Mouse (Mus musculus): ENCODE measurements at regions not wholly inside any gene's neighbourhood (a gene's known extent, or its start where the extent isn't known, plus 50 kb on each side); places are given as distances from the start of the nearest gene placed in this dataset.

DNA sequence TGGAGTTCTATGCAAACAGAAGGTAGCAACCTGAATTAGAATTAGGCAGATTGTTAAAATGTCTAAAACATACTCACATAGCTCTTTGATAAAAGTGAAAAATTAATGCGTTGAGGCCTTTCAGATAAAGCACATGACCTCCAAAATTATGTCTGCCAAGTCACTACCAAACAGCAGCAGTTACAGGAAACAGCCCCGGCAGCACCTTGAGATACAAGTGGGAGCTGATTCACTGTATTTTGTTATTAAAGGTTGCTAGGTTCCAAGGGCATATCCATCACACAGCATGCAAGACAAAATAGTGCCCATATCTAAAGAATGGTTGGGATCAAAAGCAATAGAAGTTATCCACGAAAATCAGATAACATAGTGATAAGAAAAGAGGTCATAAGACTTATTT, 248.3 kb downstream of the Pros1 start:
- Histone ChIP-seq H3K36me3 (ENCODE audit: insufficient read depth, low read length) (no peaks in the 10 kb centered on the region), H3K9me3 (replicated peaks; ENCODE audit: low read length) (no peaks in the 10 kb centered on the region), H3K4me1 (replicated peaks; ENCODE audit: insufficient read depth, low read length) (no peaks in the 10 kb centered on the region), H3K4me2 (ENCODE audit: low read length) (no peak overlapping the region), H3K27me3 (ENCODE audit: insufficient read depth, low read length) (no peaks in the 10 kb centered on the region), H3K4me3 (replicated peaks; ENCODE audit: low read depth, low read length) (no peak overlapping the region), H3K27ac (no peak overlapping the region), H3K9ac (ENCODE audit: low read depth, low read length) (no peak overlapping the region)
- DNase-seq (ENCODE audit: low spot score) (no peak), ATAC-seq (replicated peaks; ENCODE audit: low FRiP score, low read depth) (no peak)
- TF ChIP-seq CTCF (IDR thresholded peaks at IDR 0.05; ENCODE audit: low read depth) = no peak
- WGBS = 72% methylated on average over 3 of the region's 3 CpGs

DNA sequence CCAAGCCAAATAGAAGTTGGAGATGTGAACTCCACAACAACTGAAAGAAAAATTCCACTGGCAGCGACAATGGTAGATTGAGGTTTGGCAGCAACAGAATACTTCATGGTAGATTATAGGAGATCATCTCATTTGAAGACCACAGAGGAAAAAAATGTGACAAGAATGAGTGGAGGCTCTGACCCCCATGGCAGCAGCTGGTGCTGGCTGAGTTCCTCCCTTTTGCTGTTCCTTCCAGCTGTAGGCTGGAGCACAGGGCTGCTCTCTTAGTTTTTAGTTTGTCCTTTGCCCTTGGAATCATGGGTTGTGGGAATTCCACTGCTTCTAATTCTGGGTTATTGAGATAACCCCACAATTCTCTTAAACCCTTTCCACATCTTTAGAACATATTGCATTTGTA, 248.8 kb downstream of the Pros1 start:
- ATAC-seq (replicated peaks; ENCODE audit: low FRiP score, low read depth) (no peak), DNase-seq (ENCODE audit: low spot score) (no peak)
- H3K4me3 ChIP-seq (replicated peaks; ENCODE audit: low read depth, low read length) = no peak overlapping the region
- H3K27me3 ChIP-seq (ENCODE audit: insufficient read depth, low read length) = no peaks in the 10 kb centered on the region
- no peak for TF ChIP-seq CTCF (IDR thresholded peaks at IDR 0.05; ENCODE audit: low read depth)
- no peak overlapping the region for H3K9ac ChIP-seq (ENCODE audit: low read depth, low read length)
- no peaks in the 10 kb centered on the region for H3K9me3 ChIP-seq (replicated peaks; ENCODE audit: low read length)
- no peak overlapping the region for H3K27ac ChIP-seq
- H3K36me3 ChIP-seq (ENCODE audit: insufficient read depth, low read length) = no peaks in the 10 kb centered on the region
- H3K4me1 ChIP-seq (replicated peaks; ENCODE audit: insufficient read depth, low read length) = no peaks in the 10 kb centered on the region
- H3K4me2 ChIP-seq (ENCODE audit: low read length) = no peak overlapping the region
- 78% methylated on average over 1 of the region's 1 CpGs for WGBS

DNA sequence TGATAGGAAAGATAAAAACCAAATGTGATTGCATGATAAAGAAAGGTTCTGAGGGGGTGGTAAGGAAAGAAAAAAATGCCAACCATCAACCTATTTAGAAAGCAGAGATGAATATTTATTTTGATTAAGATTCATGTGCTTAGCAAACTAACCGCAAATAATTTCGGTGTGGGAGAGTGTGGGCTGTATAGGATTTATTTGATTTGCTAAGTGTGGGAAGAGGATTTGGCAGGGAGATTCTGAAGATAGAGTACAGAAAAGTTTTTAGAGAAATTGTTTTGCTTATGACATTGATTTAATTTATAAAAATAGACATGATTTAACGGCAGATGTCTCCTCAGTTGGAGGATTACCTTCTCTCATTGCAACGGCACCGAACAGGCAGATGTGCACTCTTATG, 250.3 kb downstream of the Pros1 start:
- TF ChIP-seq CTCF (IDR thresholded peaks at IDR 0.05; ENCODE audit: low read depth) = no peak
- Histone ChIP-seq H3K27me3 (ENCODE audit: insufficient read depth, low read length) (no peaks in the 10 kb centered on the region), H3K27ac (no peak overlapping the region), H3K4me3 (replicated peaks; ENCODE audit: low read depth, low read length) (no peak overlapping the region), H3K4me2 (ENCODE audit: low read length) (no peak overlapping the region), H3K4me1 (replicated peaks; ENCODE audit: insufficient read depth, low read length) (no peaks in the 10 kb centered on the region), H3K9ac (ENCODE audit: low read depth, low read length) (no peak overlapping the region), H3K9me3 (replicated peaks; ENCODE audit: low read length) (no peaks in the 10 kb centered on the region), H3K36me3 (ENCODE audit: insufficient read depth, low read length) (no peaks in the 10 kb centered on the region)
- WGBS = 84% methylated on average over 5 of the region's 5 CpGs
- ATAC-seq (replicated peaks; ENCODE audit: low FRiP score, low read depth) (no peak), DNase-seq (ENCODE audit: low spot score) (no peak)

DNA sequence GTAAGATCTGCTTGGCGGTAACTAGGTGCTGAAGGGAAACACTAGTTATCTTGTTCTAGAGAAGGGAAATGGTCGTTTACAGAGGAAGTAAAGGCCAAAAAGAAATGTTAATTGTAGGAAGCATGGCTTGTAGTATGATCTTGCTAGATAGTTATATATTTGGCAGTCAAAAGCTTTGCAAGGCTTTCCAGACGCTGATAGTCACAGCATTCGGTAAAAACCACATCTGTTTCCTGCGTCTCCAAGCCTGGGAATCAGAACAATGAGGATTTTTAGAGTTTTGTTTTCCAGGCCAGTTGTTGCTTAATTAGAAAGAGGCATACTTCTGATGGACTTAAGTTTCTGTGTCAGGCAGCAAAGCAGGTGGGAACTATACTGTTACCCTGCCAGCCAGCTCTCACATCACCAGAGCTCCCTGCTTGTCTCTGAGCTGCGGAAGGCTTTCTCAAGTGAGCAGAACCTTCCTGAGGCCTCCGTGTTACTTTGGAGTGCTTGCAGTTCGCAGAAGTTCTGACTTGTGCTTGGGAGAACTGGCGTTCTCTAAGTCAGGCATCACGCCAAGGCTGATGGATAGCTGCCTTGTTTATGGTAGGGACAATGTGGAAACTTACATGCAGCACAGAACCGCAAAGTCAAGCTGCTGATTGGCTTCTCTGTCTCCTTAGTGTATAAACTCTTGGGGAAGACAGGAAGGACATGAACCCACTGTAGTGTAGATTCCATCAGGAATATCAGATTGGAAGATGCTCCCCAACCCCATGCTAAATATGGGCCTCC, 251.0 kb downstream of the Pros1 start:
- no peak for ATAC-seq (replicated peaks; ENCODE audit: low FRiP score, low read depth)
- H3K4me2 ChIP-seq (ENCODE audit: low read length) = no peak overlapping the region
- H3K9me3 ChIP-seq (replicated peaks; ENCODE audit: low read length) = no peaks in the 10 kb centered on the region
- no peak overlapping the region for H3K9ac ChIP-seq (ENCODE audit: low read depth, low read length)
- DNase-seq (ENCODE audit: low spot score) = peak; percentile 30
- WGBS = 58% methylated on average over 11 of the region's 11 CpGs
- no peaks in the 10 kb centered on the region for H3K27me3 ChIP-seq (ENCODE audit: insufficient read depth, low read length)
- H3K36me3 ChIP-seq (ENCODE audit: insufficient read depth, low read length) = no peaks in the 10 kb centered on the region
- no peak for TF ChIP-seq CTCF (IDR thresholded peaks at IDR 0.05; ENCODE audit: low read depth)
- H3K4me3 ChIP-seq (replicated peaks; ENCODE audit: low read depth, low read length) = no peak overlapping the region
- peak overlapping the region; percentile 54; the same call in 1 of the 2 replicates for H3K27ac ChIP-seq
- no peaks in the 10 kb centered on the region for H3K4me1 ChIP-seq (replicated peaks; ENCODE audit: insufficient read depth, low read length)

DNA sequence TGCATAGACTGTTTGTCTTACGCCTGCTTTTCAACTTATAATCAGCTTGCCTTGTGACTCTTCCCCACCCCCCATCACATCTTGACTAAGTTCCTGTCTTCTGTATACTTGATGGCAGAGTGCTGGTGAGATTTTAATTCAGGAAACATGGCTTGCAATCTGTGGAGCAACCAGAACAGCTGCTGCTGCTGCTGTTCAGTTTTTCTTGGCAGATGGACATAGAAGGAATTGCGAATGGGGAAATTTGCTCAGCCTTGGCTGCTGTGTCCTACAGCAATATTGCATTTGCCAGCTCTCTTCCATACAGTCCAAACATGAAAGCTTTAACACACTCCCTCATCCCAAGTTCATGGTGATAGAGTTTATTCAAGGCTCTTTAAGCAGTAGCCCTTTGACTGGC, 262.3 kb downstream of the Pros1 start:
- Histone ChIP-seq H3K27me3 (ENCODE audit: insufficient read depth, low read length) (no peaks in the 10 kb centered on the region), H3K36me3 (ENCODE audit: insufficient read depth, low read length) (no peaks in the 10 kb centered on the region), H3K4me3 (replicated peaks; ENCODE audit: low read depth, low read length) (no peak overlapping the region), H3K27ac (no peak overlapping the region), H3K4me1 (replicated peaks; ENCODE audit: insufficient read depth, low read length) (no peaks in the 10 kb centered on the region), H3K9me3 (replicated peaks; ENCODE audit: low read length) (no peaks in the 10 kb centered on the region), H3K9ac (ENCODE audit: low read depth, low read length) (no peak overlapping the region), H3K4me2 (ENCODE audit: low read length) (no peak overlapping the region)
- WGBS = 83% methylated on average over 2 of the region's 2 CpGs
- DNase-seq (ENCODE audit: low spot score) (peak; percentile 8), ATAC-seq (replicated peaks; ENCODE audit: low FRiP score, low read depth) (no peak)
- TF ChIP-seq CTCF (IDR thresholded peaks at IDR 0.05; ENCODE audit: low read depth) = no peak

DNA sequence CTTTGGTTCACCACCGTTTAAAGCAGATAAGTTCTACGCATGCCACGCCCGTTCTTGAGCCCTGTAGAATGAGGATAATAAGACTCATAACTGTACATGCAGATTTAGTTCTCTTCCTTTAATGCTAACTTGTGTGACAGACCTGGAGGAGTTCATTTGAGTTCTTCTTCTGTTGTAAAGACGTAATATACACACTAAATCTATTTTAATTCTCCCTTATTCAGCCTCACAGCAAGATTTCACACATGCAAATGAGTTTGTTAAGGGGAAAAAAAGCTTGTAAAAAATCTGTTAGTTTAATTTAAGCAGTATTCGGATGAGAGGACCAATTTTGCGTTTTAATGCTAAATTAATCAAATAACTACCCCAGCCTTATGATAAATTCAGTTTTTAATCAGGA, 264.6 kb downstream of the Pros1 start:
- Histone ChIP-seq H3K9ac (ENCODE audit: low read depth, low read length) (no peak overlapping the region), H3K27ac (no peak overlapping the region), H3K4me1 (replicated peaks; ENCODE audit: insufficient read depth, low read length) (no peaks in the 10 kb centered on the region), H3K36me3 (ENCODE audit: insufficient read depth, low read length) (no peaks in the 10 kb centered on the region), H3K4me2 (ENCODE audit: low read length) (no peak overlapping the region), H3K4me3 (replicated peaks; ENCODE audit: low read depth, low read length) (no peak overlapping the region), H3K27me3 (ENCODE audit: insufficient read depth, low read length) (no peaks in the 10 kb centered on the region), H3K9me3 (replicated peaks; ENCODE audit: low read length) (no peaks in the 10 kb centered on the region)
- 82% methylated on average over 7 of the region's 7 CpGs for WGBS
- DNase-seq (ENCODE audit: low spot score) (no peak), ATAC-seq (replicated peaks; ENCODE audit: low FRiP score, low read depth) (no peak)
- no peak for TF ChIP-seq CTCF (IDR thresholded peaks at IDR 0.05; ENCODE audit: low read depth)

DNA sequence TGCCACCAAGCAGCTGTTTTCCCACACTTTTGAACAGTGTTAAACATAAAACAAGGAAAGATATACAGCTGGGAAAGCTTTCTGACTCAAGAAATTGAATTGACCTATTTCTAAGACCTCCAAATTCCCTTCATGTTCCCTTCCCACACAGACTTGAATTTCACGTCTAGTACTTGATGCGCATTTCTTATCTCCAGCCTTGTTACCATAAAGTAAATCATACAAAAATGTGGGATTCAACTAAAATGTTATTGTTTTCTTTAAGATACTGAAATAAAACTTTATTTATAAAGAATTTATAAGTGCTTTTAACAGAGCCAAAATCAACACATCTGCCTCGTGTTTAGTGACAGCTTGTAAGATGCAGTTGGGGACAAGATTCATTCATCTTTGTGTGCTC, 289.7 kb downstream of the Pros1 start:
- Histone ChIP-seq H3K27ac (no peak overlapping the region), H3K4me2 (ENCODE audit: low read length) (no peak overlapping the region), H3K9ac (ENCODE audit: low read depth, low read length) (no peak overlapping the region), H3K27me3 (ENCODE audit: insufficient read depth, low read length) (no peaks in the 10 kb centered on the region), H3K4me3 (replicated peaks; ENCODE audit: low read depth, low read length) (no peak overlapping the region), H3K36me3 (ENCODE audit: insufficient read depth, low read length) (no peaks in the 10 kb centered on the region), H3K9me3 (replicated peaks; ENCODE audit: low read length) (no peaks in the 10 kb centered on the region), H3K4me1 (replicated peaks; ENCODE audit: insufficient read depth, low read length) (no peaks in the 10 kb centered on the region)
- ATAC-seq (replicated peaks; ENCODE audit: low FRiP score, low read depth) = no peak
- TF ChIP-seq CTCF (IDR thresholded peaks at IDR 0.05; ENCODE audit: low read depth) = no peak
- DNase-seq (ENCODE audit: low spot score) = peak; percentile 81
- 47% methylated on average over 3 of the region's 3 CpGs for WGBS

Measured in kidney, postnatal 0 days (tissue).